Mouse (Mus musculus): ENCODE measurements around the gene Usp48. TPM values are rescaled to one million over a fixed set of nuclear protein-coding genes. Genes with fewer than 3 reads are reported as not detected.

The Usp48 gene
- polyA plus RNA-seq, 1 experiment from 2014 or later: 66.6 TPM

- peak overlapping the region; percentile 72 for H3K4me2 ChIP-seq
- peak overlapping the region; percentile 77 for H3K27ac ChIP-seq
- 5% methylated on average over 52 of the region's 52 CpGs for WGBS
- ATAC-seq (ENCODE audit: low FRiP score): peak; percentile 33
- peak overlapping the region; percentile 71 for H3K9ac ChIP-seq
- peak overlapping the region; percentile 39 for H3K4me3 ChIP-seq
- H3K27me3 ChIP-seq: peaks cover 48% of the 10 kb centered on the region
- H3K4me1 ChIP-seq (replicated peaks): peaks cover 47% of the 10 kb centered on the region
- no peaks in the 10 kb centered on the region for H3K9me3 ChIP-seq
- H3K36me3 ChIP-seq: no peaks in the 10 kb centered on the region
Observed at GRCm38 (mm10) chr4:137681408-137682104, 88.0 kb downstream of the Usp48 start.

GRCm38 (mm10) chr4:137682961-137683453 is 89.5 kb downstream of the Usp48 start:
- Histone ChIP-seq H3K9me3 (no peaks in the 10 kb centered on the region), H3K4me1 (replicated peaks) (peaks cover 45% of the 10 kb centered on the region), H3K4me3 (no peak overlapping the region), H3K4me2 (no peak overlapping the region), H3K36me3 (no peaks in the 10 kb centered on the region), H3K27me3 (peaks cover 40% of the 10 kb centered on the region), H3K27ac (no peak overlapping the region), H3K9ac (no peak overlapping the region)
- no peak for ATAC-seq (ENCODE audit: low FRiP score)
- 44% methylated on average over 7 of the region's 7 CpGs for WGBS

DNA sequence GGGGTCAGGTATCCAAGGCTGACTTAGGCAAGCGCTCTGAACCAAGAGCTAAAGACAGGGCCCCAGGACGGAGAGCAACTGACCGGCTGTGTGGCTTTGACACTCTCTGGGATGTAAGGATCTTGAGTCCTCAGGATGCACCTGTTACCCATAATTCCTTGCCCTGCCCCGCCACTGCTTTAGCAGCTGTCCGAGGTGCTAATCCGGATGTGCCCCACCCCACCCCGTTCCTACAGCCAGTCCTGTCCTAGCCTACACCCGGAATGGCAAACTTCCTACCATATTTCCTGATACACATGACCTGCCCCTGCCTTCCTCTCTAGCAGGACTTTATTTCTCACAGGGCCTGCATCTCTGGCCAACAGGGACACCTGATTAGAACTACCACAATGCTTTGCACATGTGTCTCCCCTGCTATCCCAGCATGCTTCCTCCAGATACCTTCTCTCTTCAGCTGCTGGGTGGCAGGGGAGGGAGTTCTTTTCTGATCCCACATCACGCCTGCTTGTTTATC is 91.3 kb downstream of the Usp48 start:
- H3K27me3 ChIP-seq: peaks cover 37% of the 10 kb centered on the region
- 38% methylated on average over 9 of the region's 9 CpGs for WGBS
- H3K4me2 ChIP-seq: no peak overlapping the region
- no peaks in the 10 kb centered on the region for H3K36me3 ChIP-seq
- peaks cover 44% of the 10 kb centered on the region for H3K4me1 ChIP-seq (replicated peaks)
- no peaks in the 10 kb centered on the region for H3K9me3 ChIP-seq
- H3K9ac ChIP-seq: peak overlapping the region; percentile 20; the same call in 1 of the 2 replicates
- H3K4me3 ChIP-seq: no peak overlapping the region
- no peak overlapping the region for H3K27ac ChIP-seq
- no peak for ATAC-seq (ENCODE audit: low FRiP score)

- Histone ChIP-seq H3K27me3 (peaks cover 23% of the 10 kb centered on the region), H3K36me3 (no peaks in the 10 kb centered on the region), H3K9me3 (no peaks in the 10 kb centered on the region), H3K4me2 (no peak overlapping the region), H3K4me1 (replicated peaks) (peaks cover 30% of the 10 kb centered on the region), H3K27ac (no peak overlapping the region; the same call in 1 of the 2 replicates), H3K9ac (peak overlapping the region; percentile 43; the same call in 1 of the 2 replicates), H3K4me3 (no peak overlapping the region)
- ATAC-seq (ENCODE audit: low FRiP score): no peak
- WGBS: 41% methylated on average over 5 of the region's 5 CpGs
Observed at GRCm38 (mm10) chr4:137686303-137686702, 92.7 kb downstream of the Usp48 start.

DNA sequence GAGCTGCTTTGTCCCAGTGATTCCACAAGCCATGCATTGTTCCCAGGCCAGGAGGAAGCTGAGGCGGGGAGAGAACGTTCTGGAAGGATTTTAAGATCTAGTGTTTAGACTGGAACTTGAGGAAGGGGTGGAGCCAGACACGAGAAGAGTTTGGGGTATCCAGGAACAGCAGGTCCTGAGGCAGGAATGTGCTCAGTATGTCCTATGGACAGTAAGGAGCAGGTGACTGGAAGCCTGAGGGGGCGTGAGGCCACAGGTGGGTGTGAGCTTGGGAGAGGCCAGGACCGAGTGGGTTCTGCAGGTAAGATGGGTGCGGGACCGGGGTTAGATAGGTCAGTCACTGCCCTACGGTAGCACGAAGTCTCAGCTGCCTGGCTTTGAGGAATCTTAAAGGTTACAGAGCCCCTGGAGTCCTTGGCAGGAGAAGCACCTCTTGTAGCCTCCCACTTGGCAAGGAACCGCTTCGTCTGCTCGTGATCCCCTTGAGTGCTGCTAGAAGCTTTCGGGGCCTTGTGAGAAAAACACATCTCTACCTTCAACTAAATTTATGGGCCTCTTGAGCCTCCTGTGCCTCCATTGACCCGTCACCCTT is 93.8 kb downstream of the Usp48 start:
- Histone ChIP-seq H3K9me3 (no peaks in the 10 kb centered on the region), H3K36me3 (no peaks in the 10 kb centered on the region), H3K4me3 (no peak overlapping the region), H3K27me3 (peaks cover 15% of the 10 kb centered on the region), H3K9ac (no peak overlapping the region), H3K27ac (no peak overlapping the region), H3K4me1 (replicated peaks) (peaks cover 20% of the 10 kb centered on the region), H3K4me2 (no peak overlapping the region)
- ATAC-seq (ENCODE audit: low FRiP score): no peak
- 82% methylated on average over 14 of the region's 14 CpGs for WGBS

- H3K27me3 ChIP-seq: no peaks in the 10 kb centered on the region
- H3K4me1 ChIP-seq (replicated peaks): peaks cover 11% of the 10 kb centered on the region
- WGBS: 90% methylated on average over 10 of the region's 10 CpGs
- H3K4me3 ChIP-seq: no peak overlapping the region
- no peaks in the 10 kb centered on the region for H3K9me3 ChIP-seq
- no peak overlapping the region for H3K27ac ChIP-seq
- H3K36me3 ChIP-seq: no peaks in the 10 kb centered on the region
- H3K4me2 ChIP-seq: no peak overlapping the region
- ATAC-seq (ENCODE audit: low FRiP score): no peak
- no peak overlapping the region for H3K9ac ChIP-seq
Observed at GRCm38 (mm10) chr4:137692107-137692902, 98.8 kb downstream of the Usp48 start.

DNA sequence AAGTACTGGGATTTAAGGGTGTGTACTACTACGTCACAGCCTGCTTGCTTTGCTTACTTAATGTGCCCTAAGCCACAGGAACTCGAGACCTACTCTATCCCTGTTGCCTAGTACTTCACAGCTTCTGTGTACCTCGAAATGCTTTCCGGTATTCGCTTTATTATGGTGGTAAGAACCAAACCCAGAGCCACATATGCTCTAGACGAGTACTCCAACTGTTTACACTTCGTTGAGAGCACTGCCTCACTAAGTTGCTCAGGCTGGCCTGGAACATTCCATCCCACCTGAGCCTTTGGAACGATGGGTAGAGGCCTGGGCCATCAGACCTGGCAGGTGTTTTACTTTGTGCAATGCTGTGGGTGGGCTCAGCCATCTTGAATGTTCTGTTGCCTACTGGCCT is 101.7 kb downstream of the Usp48 start:
- Histone ChIP-seq H3K4me2 (no peak overlapping the region), H3K9me3 (no peaks in the 10 kb centered on the region), H3K4me1 (replicated peaks) (peaks cover 39% of the 10 kb centered on the region), H3K27ac (peak overlapping the region; percentile 10; the same call in 1 of the 2 replicates), H3K36me3 (no peaks in the 10 kb centered on the region), H3K4me3 (no peak overlapping the region), H3K9ac (no peak overlapping the region), H3K27me3 (no peaks in the 10 kb centered on the region)
- ATAC-seq (ENCODE audit: low FRiP score): no peak
- WGBS: 82% methylated on average over 8 of the region's 8 CpGs

- no peak overlapping the region for H3K4me2 ChIP-seq
- H3K4me1 ChIP-seq (replicated peaks): peaks cover 39% of the 10 kb centered on the region
- H3K36me3 ChIP-seq: no peaks in the 10 kb centered on the region
- peak overlapping the region; percentile 10; the same call in 1 of the 2 replicates for H3K27ac ChIP-seq
- ATAC-seq (ENCODE audit: low FRiP score): no peak
- no peak overlapping the region for H3K4me3 ChIP-seq
- WGBS: 30% methylated on average over 4 of the region's 4 CpGs
- no peak overlapping the region for H3K9ac ChIP-seq
- H3K27me3 ChIP-seq: no peaks in the 10 kb centered on the region
- no peaks in the 10 kb centered on the region for H3K9me3 ChIP-seq
Observed at GRCm38 (mm10) chr4:137695900-137696299, 102.3 kb downstream of the Usp48 start.

GRCm38 (mm10) chr4:137697156-137697885 is 103.8 kb downstream of the Usp48 start:
- H3K4me1 ChIP-seq (replicated peaks): peaks cover 39% of the 10 kb centered on the region
- no peak; the same call in 1 of the 2 replicates for ATAC-seq (ENCODE audit: low FRiP score)

GRCm38 (mm10) chr4:137698076-137698985 is 104.8 kb downstream of the Usp48 start:
- no peaks in the 10 kb centered on the region for H3K36me3 ChIP-seq

More at GRCm38 (mm10) chr4:137697156-137697885, 103.8 kb downstream of the Usp48 start:
- Histone ChIP-seq H3K27me3 (no peaks in the 10 kb centered on the region), H3K9me3 (no peaks in the 10 kb centered on the region), H3K4me2 (no peak overlapping the region), H3K9ac (no peak overlapping the region), H3K36me3 (no peaks in the 10 kb centered on the region), H3K4me3 (no peak overlapping the region), H3K27ac (peak overlapping the region; percentile 36; the same call in 1 of the 2 replicates)
- 73% methylated on average over 13 of the region's 13 CpGs for WGBS

More at GRCm38 (mm10) chr4:137698076-137698985, 104.8 kb downstream of the Usp48 start:
- Histone ChIP-seq H3K4me2 (no peak overlapping the region), H3K4me3 (no peak overlapping the region), H3K9ac (no peak overlapping the region), H3K9me3 (no peaks in the 10 kb centered on the region), H3K27me3 (no peaks in the 10 kb centered on the region), H3K27ac (peak overlapping the region; percentile 44), H3K4me1 (replicated peaks) (peaks cover 39% of the 10 kb centered on the region)
- 77% methylated on average over 7 of the region's 7 CpGs for WGBS
- ATAC-seq (ENCODE audit: low FRiP score): 0 out of 2 replicates have a peak, but pooled peaks have one; percentile 24

All from hindbrain, embryonic 13.5 days (tissue).